Comparison of ENCODE assay signal across 30 mouse cellular contexts in genomic region chr1:131211655-131212054, GRCm38 (mm10).
"Had no signal": no experiment of that assay in that cellular context is flagged by ENCODE, and none has a peak within 500 bp of the region (broad histone marks: within the 10 kb centered on the region; RNA-seq: fewer than 3 reads in every experiment).

No protein-coding gene starts in this region.

- H3K27me3 ChIP-seq: limb, embryonic 12.5 days; limb, embryonic 13.5 days; limb, embryonic 15.5 days; liver, embryonic 12.5 days; liver, embryonic 13.5 days; liver, embryonic 15.5 days; lung, embryonic 15.5 days; midbrain, embryonic 12.5 days; midbrain, embryonic 13.5 days; midbrain, embryonic 15.5 days; neural tube, embryonic 12.5 days had no signal

- H3K9ac ChIP-seq: limb, embryonic 12.5 days; limb, embryonic 13.5 days; limb, embryonic 15.5 days; liver, embryonic 12.5 days; liver, embryonic 13.5 days; liver, embryonic 14.5 days; liver, embryonic 15.5 days; lung, embryonic 14.5 days; lung, embryonic 15.5 days; midbrain, embryonic 12.5 days; midbrain, embryonic 13.5 days; midbrain, embryonic 15.5 days; neural tube, embryonic 12.5 days had no signal

- H3K36me3 ChIP-seq: limb, embryonic 10.5 days; limb, embryonic 12.5 days; limb, embryonic 13.5 days; limb, embryonic 15.5 days; liver, embryonic 12.5 days; liver, embryonic 13.5 days; liver, embryonic 15.5 days; lung, embryonic 15.5 days; midbrain, embryonic 10.5 days; midbrain, embryonic 12.5 days; midbrain, embryonic 13.5 days; midbrain, embryonic 15.5 days; neural tube, embryonic 12.5 days had no signal

- H3K4me1 ChIP-seq: liver, embryonic 12.5 days; midbrain, embryonic 12.5 days; midbrain, embryonic 13.5 days; neural tube, embryonic 12.5 days had no signal

- DNase-seq: left cerebral cortex, postnatal 4 days; liver, embryonic 13.5 days; lung, adult 18-20 months; lung, adult 2 months; lung, embryonic 14.5 days; lung, postnatal 10 days; lung, postnatal 14 days; lung, postnatal 36 days; lung, postnatal 4 days; midbrain, embryonic 14.5 days had no signal

- H3K4me2 ChIP-seq: limb, embryonic 12.5 days; limb, embryonic 13.5 days; limb, embryonic 15.5 days; liver, embryonic 12.5 days; liver, embryonic 13.5 days; liver, embryonic 15.5 days; lung, embryonic 14.5 days; lung, embryonic 15.5 days; midbrain, embryonic 11.5 days; midbrain, embryonic 12.5 days; midbrain, embryonic 13.5 days; midbrain, embryonic 15.5 days; neural tube, embryonic 12.5 days had no signal

- H3K4me3 ChIP-seq: left cerebral cortex, adult 2 months; limb, embryonic 10.5 days; limb, embryonic 12.5 days; limb, embryonic 13.5 days; limb, embryonic 15.5 days; liver, embryonic 12.5 days; liver, embryonic 13.5 days; liver, embryonic 15.5 days; lung, embryonic 15.5 days; megakaryocyte, embryonic 14.5 days; midbrain, embryonic 10.5 days; midbrain, embryonic 12.5 days; midbrain, embryonic 13.5 days; midbrain, embryonic 15.5 days; myocyte; neural tube, embryonic 12.5 days had no signal

- H3K9me3 ChIP-seq: limb, embryonic 10.5 days; limb, embryonic 12.5 days; limb, embryonic 13.5 days; limb, embryonic 15.5 days; liver, embryonic 12.5 days; liver, embryonic 13.5 days; liver, embryonic 15.5 days; lung, embryonic 15.5 days; megakaryocyte, embryonic 14.5 days; midbrain, embryonic 10.5 days; midbrain, embryonic 12.5 days; midbrain, embryonic 13.5 days; midbrain, embryonic 15.5 days; neural tube, embryonic 12.5 days had no signal

- ATAC-seq: lung, postnatal 0 days; midbrain, embryonic 13.5 days; midbrain, embryonic 15.5 days; midbrain, embryonic 16.5 days had no signal

- H3K27ac ChIP-seq: left cerebral cortex, adult 2 months; limb, embryonic 10.5 days; limb, embryonic 12.5 days; limb, embryonic 13.5 days; limb, embryonic 15.5 days; liver, embryonic 12.5 days; liver, embryonic 13.5 days; liver, embryonic 14.5 days; liver, embryonic 15.5 days; lung, embryonic 15.5 days; macrophage; midbrain, embryonic 10.5 days; midbrain, embryonic 12.5 days; midbrain, embryonic 13.5 days; midbrain, embryonic 15.5 days; neural tube, embryonic 12.5 days had no signal
